8 mouse cellular contexts compared by ENCODE assay signal in the genomic region with DNA sequence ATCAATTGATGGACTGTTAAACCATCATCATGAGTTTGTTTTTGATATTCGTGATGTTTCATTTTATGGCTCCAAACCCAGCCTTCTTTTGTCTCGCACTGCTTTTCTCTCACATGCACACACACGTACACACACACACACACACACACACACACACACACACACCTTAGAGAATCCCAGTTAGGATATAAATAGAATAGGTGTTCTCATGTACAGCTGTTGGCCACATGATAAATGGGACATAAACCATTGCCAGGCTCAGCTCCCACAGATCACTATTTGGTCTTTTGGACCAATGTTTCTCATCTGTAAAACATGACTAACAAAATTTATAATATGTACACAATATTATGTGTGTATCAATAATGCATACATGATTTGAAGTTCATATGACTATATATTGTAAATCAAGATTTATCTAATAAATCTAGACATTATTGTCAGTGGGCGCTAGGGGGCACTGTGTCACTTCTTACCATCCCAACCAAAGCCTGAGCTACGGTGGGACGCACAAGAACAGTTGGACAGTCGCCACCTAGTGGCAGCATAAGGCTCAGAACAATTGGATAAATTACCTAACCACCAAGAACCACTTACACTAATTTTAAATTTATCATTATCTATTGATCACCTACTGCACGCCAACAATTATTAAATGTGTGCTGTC.
A peak's percentile ranks its signal among the peaks of the same experiment; 100 is the strongest.
DNase-seq lines count a peak whose midpoint lies in the region; ATAC-seq and TF ChIP-seq lines count a peak whose summit lies in the region.

No protein-coding gene starts in this region.

- H3K4me1 ChIP-seq in kidney, adult 2 months (ENCODE audit: control insufficient read depth, insufficient read depth, low read length) = no peaks in the 10 kb centered on the region
- no peaks in the 10 kb centered on the region for H3K4me1 ChIP-seq in midbrain, embryonic 16.5 days (ENCODE audit: control insufficient read depth, insufficient read depth, low read length)

- H3K9me3 ChIP-seq in midbrain, embryonic 16.5 days (replicated peaks; ENCODE audit: control insufficient read depth, low read length, poor library complexity, severe bottlenecking) = no peaks in the 10 kb centered on the region

- TF ChIP-seq CTCF in kidney, adult 2 months (conservative IDR thresholded peaks at IDR 0.05; ENCODE audit: insufficient read depth, insufficient read length, low read depth, low read length) = peak; percentile 100

- no peak overlapping the region for H3K4me2 ChIP-seq in midbrain, embryonic 16.5 days (ENCODE audit: low read length)

- H3K4me3 ChIP-seq in kidney, adult 2 months (ENCODE audit: insufficient read depth, low read depth, low read length) = no peak overlapping the region
- H3K4me3 ChIP-seq in midbrain, embryonic 16.5 days (ENCODE audit: low read depth, low read length) = no peak overlapping the region

- intact Hi-C loops in gastrocnemius, postnatal 36 days (cut with DNase I) = loop anchor here (5.0 kb wide), 1 partner anchor 180 kb away; no protein-coding TSS in a partner anchor
- intact Hi-C loops in left cerebral cortex, postnatal 4 days (cut with DNase I) = loop anchor here (10.0 kb wide), 1 partner anchor 182 kb away; no protein-coding TSS in a partner anchor

- ATAC-seq in midbrain, embryonic 16.5 days = 0 out of 2 replicates have a peak, but pooled peaks have one; percentile 11

- peak; percentile 19 for DNase-seq in 3134 (ENCODE audit: extremely low read depth, insufficient read length, low spot score)
- DNase-seq in adrenal gland, adult (ENCODE audit: inconsistent age in 2 of 2, low spot score in 1 of 2) = peak; percentile 80 to 93
- peak; percentile 95 for DNase-seq in embryo, embryonic 10 days (ENCODE audit: low spot score)
- DNase-seq in gastrocnemius, postnatal 36 days = peak; percentile 56 to 83
- DNase-seq in kidney, adult 2 months = peak; percentile 88
- peak; percentile 93 for DNase-seq in left cerebral cortex, postnatal 4 days
- peak; percentile 50 to 65 for DNase-seq in spleen, postnatal 14 days (ENCODE audit: low spot score in 2 of 2)

- no peak overlapping the region for H3K27ac ChIP-seq in kidney, adult 2 months (ENCODE audit: insufficient read depth, low read depth, low read length)
- H3K27ac ChIP-seq in midbrain, embryonic 16.5 days (ENCODE audit: low read length) = no peak overlapping the region

- H3K9ac ChIP-seq in midbrain, embryonic 16.5 days (ENCODE audit: low read depth, low read length) = no peak overlapping the region

- 32% methylated on average over 8 of the region's 8 CpGs for WGBS in kidney, adult 2 months
- 30% methylated on average over 8 of the region's 8 CpGs for WGBS in midbrain, embryonic 16.5 days

- H3K36me3 ChIP-seq in kidney, adult 2 months (ENCODE audit: control insufficient read depth, insufficient read depth, low read length) = no peaks in the 10 kb centered on the region
- H3K36me3 ChIP-seq in midbrain, embryonic 16.5 days (ENCODE audit: control insufficient read depth, insufficient read depth, low read length) = no peaks in the 10 kb centered on the region

- TF ChIP-seq POLR2A in kidney, adult 2 months (IDR thresholded peaks at IDR 0.05; ENCODE audit: low read depth, low read length) = no peak

- H3K27me3 ChIP-seq in kidney, adult 2 months (replicated peaks; ENCODE audit: control insufficient read depth, insufficient read depth, low read length) = no peaks in the 10 kb centered on the region
- H3K27me3 ChIP-seq in midbrain, embryonic 16.5 days (ENCODE audit: control insufficient read depth, insufficient read depth, low read depth, low read length) = no peaks in the 10 kb centered on the region

Comparison
In these comparisons a context has a peak if more than half of its experiments do, and no peak if none do; other contexts are left out.
1. DNase-seq: peak in every context shown above with its lines; median percentile 95 in embryo, embryonic 10 days; 93 in left cerebral cortex, postnatal 4 days; 88 in kidney, adult 2 months; 86 in adrenal gland, adult; 70 in gastrocnemius, postnatal 36 days; 58 in spleen, postnatal 14 days; 19 in 3134.